Mouse (Mus musculus): ENCODE data around the gene Inafm2. TPM values are rescaled to one million over a fixed set of nuclear protein-coding genes. Genes with fewer than 3 reads are reported as not detected.

Inafm2 gene
- polyA plus RNA-seq, 1 experiment: 3.8 TPM

DNA sequence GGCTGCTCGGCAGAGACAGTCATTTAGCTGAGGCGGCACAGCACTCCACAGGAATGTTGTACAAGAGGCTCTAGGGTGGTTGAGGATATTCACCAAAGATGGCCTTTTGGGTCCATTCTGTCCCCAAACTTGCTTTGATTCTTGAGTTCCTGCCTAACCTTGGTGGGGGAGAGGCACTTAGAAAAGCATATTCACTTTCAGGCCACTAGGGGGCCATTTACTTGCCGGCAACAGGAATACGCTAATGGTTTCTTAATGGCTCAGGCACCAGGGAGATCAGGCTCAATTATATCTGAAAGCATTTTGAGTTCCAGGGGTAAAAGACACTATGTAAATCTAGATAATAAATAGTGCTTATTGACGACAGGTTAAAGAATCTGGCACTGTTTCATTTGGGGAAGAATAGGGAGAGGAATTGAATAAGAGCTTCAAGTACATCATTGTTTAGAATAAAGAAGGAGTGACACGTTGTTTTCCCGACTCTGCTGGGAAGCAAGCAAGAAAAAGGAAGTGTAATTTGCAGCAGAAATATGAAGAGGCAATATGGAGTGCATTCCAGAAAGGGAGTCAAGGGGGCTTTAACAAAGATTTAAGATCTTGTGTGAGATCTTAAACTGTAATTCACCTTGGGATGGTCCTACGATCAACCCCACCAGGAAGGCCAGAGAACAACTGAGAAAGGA lies 2.2 kb upstream of the Inafm2 start:
- no peak overlapping the region for H3K4me3 ChIP-seq (ENCODE audit: low read depth, low read length)
- no peaks in the 10 kb centered on the region for H3K4me1 ChIP-seq (ENCODE audit: control insufficient read depth, insufficient read depth, low read length)
- peaks cover 27% of the 10 kb centered on the region for H3K27me3 ChIP-seq (ENCODE audit: control insufficient read depth, insufficient read depth, low read length, poor library complexity, severe bottlenecking)
- H3K36me3 ChIP-seq (ENCODE audit: control insufficient read depth, insufficient read depth, low read length, poor library complexity, severe bottlenecking): no peaks in the 10 kb centered on the region
- H3K9ac ChIP-seq (ENCODE audit: low read depth, poor library complexity, severe bottlenecking): no peak overlapping the region
- no peak overlapping the region for H3K27ac ChIP-seq (ENCODE audit: insufficient read depth, low read length)
- TF ChIP-seq POLR2A (IDR thresholded peaks at IDR 0.05; ENCODE audit: insufficient read depth, low read length) (no peak), EP300 (IDR thresholded peaks at IDR 0.05; ENCODE audit: insufficient read depth, low read depth, low read length) (no peak), CTCF (IDR thresholded peaks at IDR 0.05; ENCODE audit: low read depth, low read length) (no peak)
- no peaks in the 10 kb centered on the region for H3K9me3 ChIP-seq (replicated peaks; ENCODE audit: control insufficient read depth, insufficient read depth, low read length, poor library complexity, severe bottlenecking)

DNA sequence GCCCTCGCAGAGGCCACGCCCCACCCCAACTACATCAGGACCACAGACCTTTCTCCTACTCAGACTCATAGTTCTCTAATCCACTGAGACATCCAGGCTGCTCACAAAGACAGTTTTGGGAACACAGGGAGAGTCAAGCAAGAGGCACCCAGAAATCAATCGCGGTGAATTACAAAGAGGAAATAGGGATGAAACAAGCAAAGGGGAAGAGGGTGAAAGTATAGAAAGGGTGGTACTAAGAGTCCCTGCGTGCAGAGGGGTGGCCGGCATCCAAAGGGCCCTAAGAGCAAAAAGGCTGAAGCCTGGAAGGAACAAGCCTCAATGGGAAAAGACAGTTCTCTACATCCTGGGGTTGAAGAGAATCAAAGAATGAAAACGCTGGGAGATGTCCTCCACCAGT lies 937 bp upstream of the Inafm2 start:
- Histone ChIP-seq H3K36me3 (ENCODE audit: control insufficient read depth, insufficient read depth, low read length, poor library complexity, severe bottlenecking) (no peaks in the 10 kb centered on the region), H3K4me1 (ENCODE audit: control insufficient read depth, insufficient read depth, low read length) (no peaks in the 10 kb centered on the region), H3K9ac (ENCODE audit: low read depth, poor library complexity, severe bottlenecking) (no peak overlapping the region), H3K27ac (ENCODE audit: insufficient read depth, low read length) (no peak overlapping the region), H3K9me3 (replicated peaks; ENCODE audit: control insufficient read depth, insufficient read depth, low read length, poor library complexity, severe bottlenecking) (no peaks in the 10 kb centered on the region), H3K4me3 (ENCODE audit: low read depth, low read length) (no peak overlapping the region), H3K27me3 (ENCODE audit: control insufficient read depth, insufficient read depth, low read length, poor library complexity, severe bottlenecking) (peaks cover 27% of the 10 kb centered on the region)
- no peak for TF ChIP-seq POLR2A (IDR thresholded peaks at IDR 0.05; ENCODE audit: insufficient read depth, low read length)

- Histone ChIP-seq H3K4me3 (ENCODE audit: low read depth, low read length) (peak overlapping the region; percentile 64), H3K9me3 (replicated peaks; ENCODE audit: control insufficient read depth, insufficient read depth, low read length, poor library complexity, severe bottlenecking) (no peaks in the 10 kb centered on the region), H3K27ac (ENCODE audit: insufficient read depth, low read length) (no peak overlapping the region), H3K4me1 (ENCODE audit: control insufficient read depth, insufficient read depth, low read length) (no peaks in the 10 kb centered on the region), H3K9ac (ENCODE audit: low read depth, poor library complexity, severe bottlenecking) (peak overlapping the region; percentile 90), H3K36me3 (ENCODE audit: control insufficient read depth, insufficient read depth, low read length, poor library complexity, severe bottlenecking) (no peaks in the 10 kb centered on the region), H3K27me3 (ENCODE audit: control insufficient read depth, insufficient read depth, low read length, poor library complexity, severe bottlenecking) (peaks cover 27% of the 10 kb centered on the region)
- TF ChIP-seq EP300 (IDR thresholded peaks at IDR 0.05; ENCODE audit: insufficient read depth, low read depth, low read length) (no peak), POLR2A (IDR thresholded peaks at IDR 0.05; ENCODE audit: insufficient read depth, low read length) (no peak), CTCF (IDR thresholded peaks at IDR 0.05; ENCODE audit: low read depth, low read length) (no peak)
These were observed 650 bp downstream of the Inafm2 start for GRCm38 (mm10) chr2:118745915-118746901.

- Histone ChIP-seq H3K36me3 (ENCODE audit: control insufficient read depth, insufficient read depth, low read length, poor library complexity, severe bottlenecking) (no peaks in the 10 kb centered on the region), H3K9ac (ENCODE audit: low read depth, poor library complexity, severe bottlenecking) (no peak overlapping the region)
These were observed 1.9 kb downstream of the Inafm2 start for GRCm38 (mm10) chr2:118747301-118747960.

DNA sequence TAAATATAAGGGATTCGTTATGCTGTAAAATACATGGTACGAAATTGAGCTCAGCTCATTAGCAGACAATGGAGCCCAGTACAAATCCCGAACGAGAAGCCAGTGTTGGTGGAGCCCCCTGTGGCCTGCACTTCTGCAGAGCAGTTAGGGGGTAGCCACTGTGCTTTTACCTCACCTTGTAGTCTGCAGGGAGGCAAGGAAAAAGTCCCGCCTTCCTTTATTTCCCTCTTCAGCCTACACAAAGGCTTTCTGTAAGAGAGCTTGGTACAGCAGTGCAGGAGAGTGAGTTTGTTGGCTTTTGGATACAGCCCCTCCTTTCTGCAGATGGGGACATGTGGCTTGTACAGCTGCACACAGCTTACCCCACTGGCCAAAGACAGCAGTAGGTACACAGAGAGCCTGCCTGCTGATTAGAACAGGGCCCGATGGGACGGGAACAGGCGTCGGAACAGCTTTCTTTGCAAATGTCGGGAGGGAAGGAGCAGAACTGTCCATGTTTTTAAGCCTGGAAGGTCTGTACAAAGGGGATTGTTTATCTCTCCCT lies 3.9 kb downstream of the Inafm2 start:
- TF ChIP-seq CTCF (IDR thresholded peaks at IDR 0.05; ENCODE audit: low read depth, low read length) (no peak), EP300 (IDR thresholded peaks at IDR 0.05; ENCODE audit: insufficient read depth, low read depth, low read length) (no peak), POLR2A (IDR thresholded peaks at IDR 0.05; ENCODE audit: insufficient read depth, low read length) (no peak)
- H3K36me3 ChIP-seq (ENCODE audit: control insufficient read depth, insufficient read depth, low read length, poor library complexity, severe bottlenecking): no peaks in the 10 kb centered on the region
- H3K4me3 ChIP-seq (ENCODE audit: low read depth, low read length): no peak overlapping the region
- peaks cover 24% of the 10 kb centered on the region for H3K27me3 ChIP-seq (ENCODE audit: control insufficient read depth, insufficient read depth, low read length, poor library complexity, severe bottlenecking)
- H3K9ac ChIP-seq (ENCODE audit: low read depth, poor library complexity, severe bottlenecking): no peak overlapping the region
- H3K27ac ChIP-seq (ENCODE audit: insufficient read depth, low read length): no peak overlapping the region
- no peaks in the 10 kb centered on the region for H3K9me3 ChIP-seq (replicated peaks; ENCODE audit: control insufficient read depth, insufficient read depth, low read length, poor library complexity, severe bottlenecking)
- H3K4me1 ChIP-seq (ENCODE audit: control insufficient read depth, insufficient read depth, low read length): no peaks in the 10 kb centered on the region

More at GRCm38 (mm10) chr2:118747301-118747960, 1.9 kb downstream of the Inafm2 start:
- TF ChIP-seq POLR2A (IDR thresholded peaks at IDR 0.05; ENCODE audit: insufficient read depth, low read length): no peak
- TF ChIP-seq CTCF (IDR thresholded peaks at IDR 0.05; ENCODE audit: low read depth, low read length): no peak
- no peak for TF ChIP-seq EP300 (IDR thresholded peaks at IDR 0.05; ENCODE audit: insufficient read depth, low read depth, low read length)
- H3K4me3 ChIP-seq (ENCODE audit: low read depth, low read length): no peak overlapping the region
- H3K4me1 ChIP-seq (ENCODE audit: control insufficient read depth, insufficient read depth, low read length): no peaks in the 10 kb centered on the region
- peaks cover 27% of the 10 kb centered on the region for H3K27me3 ChIP-seq (ENCODE audit: control insufficient read depth, insufficient read depth, low read length, poor library complexity, severe bottlenecking)
- no peak overlapping the region for H3K27ac ChIP-seq (ENCODE audit: insufficient read depth, low read length)
- H3K9me3 ChIP-seq (replicated peaks; ENCODE audit: control insufficient read depth, insufficient read depth, low read length, poor library complexity, severe bottlenecking): no peaks in the 10 kb centered on the region

All from ES-Bruce4 (cell line).